Mouse (Mus musculus) left cerebral cortex, postnatal 25 days (tissue): ENCODE measurements around the gene Nr5a1. TPM values are rescaled to one million over a fixed set of nuclear protein-coding genes. Genes with fewer than 3 reads are reported as not detected.

ENCODE experiments used
- DNase-seq, 2 experiments: peaks; one replicate each; pipeline ENCODE4 v3.0.0; 2022; ENCODE audit warnings: low spot score in 2 of 2, mixed read lengths in 1 of 2
- intact Hi-C: fragments of 180-260 bp; cut with DNase I; formaldehyde crosslinking; loops from one replicate; pipeline ENCODE4 v1.15.1; 2025
- total RNA-seq, 2 experiments: library from RNA; stranded (reverse); gene quantifications; 2 replicates each; pipeline ENCODE4 v1.2.3; 2021

Gene Nr5a1
- total RNA-seq, 2 experiments from 2014 or later: not detected

DNA sequence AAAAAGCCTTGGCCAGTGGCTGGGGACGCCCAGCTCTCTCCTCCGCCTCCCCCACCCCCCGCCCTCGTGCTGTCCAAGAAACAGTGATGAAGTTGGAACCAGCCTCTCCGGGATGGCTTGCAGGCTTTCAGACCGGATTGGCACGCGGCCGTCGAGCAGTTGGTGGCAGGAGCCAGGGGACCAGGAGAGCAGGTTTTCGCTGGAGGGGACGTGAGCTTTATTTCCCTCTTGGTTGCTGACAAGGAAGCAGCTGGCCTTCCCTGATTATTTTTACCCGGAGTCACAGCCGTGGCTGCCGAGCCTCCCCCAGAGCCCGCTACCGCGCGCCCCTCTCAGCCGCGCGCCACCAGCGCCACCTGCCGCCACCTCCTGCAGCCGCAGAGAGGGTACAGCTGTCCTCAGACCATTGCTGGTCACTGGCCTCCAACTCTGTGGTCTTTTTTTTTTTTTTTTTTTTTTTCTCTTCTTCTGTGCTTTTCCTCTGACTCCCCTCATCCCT is 56.0 kb downstream of the Nr5a1 start:
- intact Hi-C loops: loop anchor here (1.0 to 10.0 kb wide), 3 partner anchors 12 to 734 kb away; no protein-coding TSS in a partner anchor
- DNase-seq: peak; percentile 68 to 77

GRCm38 (mm10) chr2:38653694-38654093 is 60.6 kb downstream of the Nr5a1 start:
- DNase-seq: no peak
- intact Hi-C loops: loop anchor here (10.0 kb wide), 1 partner anchor 729 kb away; no protein-coding TSS in a partner anchor

- intact Hi-C loops: loop anchor here (10.0 kb wide), 1 partner anchor 728 kb away; no protein-coding TSS in a partner anchor
- no peak for DNase-seq
These were observed 61.1 kb downstream of the Nr5a1 start for GRCm38 (mm10) chr2:38653293-38653619.

DNA sequence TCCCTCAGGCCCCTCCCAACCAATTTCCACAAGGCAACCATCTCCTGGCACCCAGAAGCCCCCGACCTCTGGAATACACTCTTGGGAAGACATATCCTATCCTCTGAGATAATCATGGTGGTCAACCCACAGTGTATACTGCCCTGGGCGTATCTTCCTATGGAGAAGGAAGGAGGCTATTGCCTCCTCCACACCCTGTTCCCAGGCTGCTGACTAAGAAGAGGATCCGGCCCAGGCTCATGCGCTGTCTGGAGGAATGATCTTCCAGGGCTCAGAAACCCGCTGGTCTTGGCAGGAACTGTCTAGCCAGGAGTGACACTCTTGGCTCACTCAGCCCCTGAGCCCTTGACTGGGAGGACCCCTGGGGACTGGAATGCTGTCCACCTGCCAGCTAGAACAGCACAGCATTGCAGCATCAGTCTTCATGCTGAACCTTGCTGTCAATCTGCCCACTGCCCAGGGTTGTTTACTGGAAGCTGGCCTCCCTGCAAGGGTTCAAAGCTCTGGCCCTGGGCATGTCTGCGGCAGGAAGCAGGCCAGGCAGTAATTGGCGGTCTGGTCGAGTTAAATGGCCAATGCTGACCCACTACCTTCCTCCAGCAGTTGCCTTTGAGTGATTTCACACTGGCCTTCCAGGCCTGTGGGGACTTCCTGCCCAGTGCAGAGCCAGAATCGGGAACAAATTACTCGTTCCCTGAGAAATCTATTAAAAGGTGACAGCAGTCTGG is 61.6 kb downstream of the Nr5a1 start:
- intact Hi-C loops: loop anchor here (10.0 kb wide), 1 partner anchor 728 kb away; no protein-coding TSS in a partner anchor

DNA sequence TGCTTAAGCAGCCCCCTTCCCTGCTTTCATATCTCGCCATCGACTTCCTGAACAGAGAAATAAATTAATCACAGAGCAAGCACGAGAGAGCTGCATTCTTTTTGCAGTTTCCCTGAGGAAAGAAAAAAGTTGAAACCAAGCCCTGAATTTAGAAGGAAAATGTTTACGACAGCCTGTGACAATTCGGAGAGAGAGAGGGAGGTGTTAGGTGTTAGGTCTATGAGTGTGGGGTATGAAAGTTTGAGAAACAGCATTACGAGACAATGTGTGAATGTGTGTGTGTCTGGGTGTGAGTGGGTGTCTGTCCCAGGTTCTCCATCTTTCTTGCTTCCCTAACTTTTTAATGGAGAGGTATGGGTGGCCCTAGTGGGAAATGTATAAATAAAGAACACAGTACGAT is 62.2 kb downstream of the Nr5a1 start:
- peak in 1 of 2 experiments; percentile 35 for DNase-seq
- intact Hi-C loops: loop anchor here (10.0 kb wide), 1 partner anchor 727 kb away; no protein-coding TSS in a partner anchor

More for the DNA sequence above, 61.6 kb downstream of the Nr5a1 start:
- DNase-seq: peak in 1 of 2 experiments; percentile 22

DNA sequence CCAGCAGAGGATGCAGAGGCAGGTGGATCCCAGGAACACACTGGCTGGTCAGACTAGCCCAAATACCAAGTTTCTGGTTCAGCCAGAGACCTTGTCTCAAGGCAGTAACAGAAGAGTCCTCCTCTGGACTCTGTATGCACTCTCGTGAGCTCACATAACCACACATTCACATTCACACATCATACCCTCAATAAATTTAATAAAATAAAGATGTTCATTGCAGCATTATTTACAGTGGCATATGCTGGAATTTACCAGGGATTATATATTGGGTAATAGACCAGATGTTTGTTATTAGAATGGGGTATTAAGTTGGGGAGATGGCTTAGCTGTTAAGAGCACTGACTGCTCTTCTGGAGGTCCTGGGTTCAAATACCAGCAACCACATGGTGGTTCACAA is 64.0 kb downstream of the Nr5a1 start:
- no peak for DNase-seq
- intact Hi-C loops: loop anchor here (10.0 kb wide), 1 partner anchor 726 kb away; no protein-coding TSS in a partner anchor

GRCm38 (mm10) chr2:38647661-38648060 is 66.7 kb downstream of the Nr5a1 start:
- intact Hi-C loops: no loop called here
- no peak for DNase-seq

DNA sequence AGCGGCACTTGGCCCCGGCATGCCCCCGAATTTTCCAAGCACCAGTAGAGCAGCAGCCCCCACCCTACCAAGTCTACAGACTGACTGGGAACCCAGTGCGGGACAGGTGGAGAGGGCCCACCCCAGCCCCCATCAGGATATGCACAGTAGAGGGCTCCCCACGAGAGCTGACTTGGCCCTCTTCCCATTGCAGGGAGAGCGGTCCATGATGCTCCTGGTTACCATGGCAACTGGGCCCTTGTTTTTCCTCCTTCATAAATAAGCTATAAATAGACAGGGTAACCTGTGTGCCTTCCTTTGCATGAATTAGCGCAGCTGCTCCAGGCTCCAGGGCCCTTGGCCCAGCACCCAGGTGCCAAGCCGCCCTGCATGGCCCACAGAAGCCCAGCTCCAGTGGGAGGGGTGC is 67.1 kb downstream of the Nr5a1 start:
- intact Hi-C loops: no loop called here

DNA sequence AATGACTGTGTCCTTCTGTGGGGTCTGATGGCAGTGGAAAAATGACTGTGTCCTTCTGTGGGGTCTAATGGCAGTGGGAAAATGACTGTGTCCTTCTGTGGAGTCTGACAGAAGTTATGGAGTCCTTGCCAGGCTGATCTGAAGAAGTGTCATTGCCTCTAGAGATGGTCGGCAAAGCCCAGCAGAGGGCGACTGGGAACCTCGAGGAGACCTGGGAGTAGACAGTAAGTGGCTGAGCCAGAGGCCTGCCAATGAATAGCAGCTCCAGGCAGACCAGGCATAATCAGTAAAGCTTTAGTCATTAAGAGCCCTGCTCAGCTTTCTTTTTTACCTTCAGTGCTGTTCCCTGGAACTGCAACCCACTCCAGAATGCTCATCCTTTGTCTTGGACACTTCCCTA is 68.4 kb downstream of the Nr5a1 start:
- DNase-seq: peak; percentile 55 to 79
- intact Hi-C loops: loop anchor here (1.0 kb wide), 1 partner anchor 12 kb away; no protein-coding TSS in a partner anchor

More for the DNA sequence above, 67.1 kb downstream of the Nr5a1 start:
- peak; percentile 40 to 74 for DNase-seq

GRCm38 (mm10) chr2:38643625-38644427 is 70.5 kb downstream of the Nr5a1 start, which contains the start of gene Psmb7:
Psmb7 (minus strand) TSS chr2:38644087.
- DNase-seq: peak; percentile 85 to 92
- intact Hi-C loops: loop anchor here (5.0 kb wide), 1 partner anchor 363 kb away; the partner anchor contains the start of genes Arpc5l and Rpl35

Other genes with a start within 250 kb of the Nr5a1 start
- 10 to 100 TPM; 29.4 to 29.8 TPM for gene Nek6, start 202.9 kb downstream of the Nr5a1 start, total RNA-seq
- gene Psmb7, start 70.5 kb downstream of the Nr5a1 start, total RNA-seq: 100 to 1,000 TPM; 213 to 217 TPM
- 1 to 10 TPM; 7.6 to 9.6 TPM for gene Nr6a1, start 213.1 kb upstream of the Nr5a1 start, total RNA-seq
- 1 to 10 TPM; 1.9 to 2.3 TPM for gene Olfml2a, start 217.4 kb upstream of the Nr5a1 start, total RNA-seq